Comparison of ENCODE assay signal across 8 mouse cellular contexts in the genomic region with DNA sequence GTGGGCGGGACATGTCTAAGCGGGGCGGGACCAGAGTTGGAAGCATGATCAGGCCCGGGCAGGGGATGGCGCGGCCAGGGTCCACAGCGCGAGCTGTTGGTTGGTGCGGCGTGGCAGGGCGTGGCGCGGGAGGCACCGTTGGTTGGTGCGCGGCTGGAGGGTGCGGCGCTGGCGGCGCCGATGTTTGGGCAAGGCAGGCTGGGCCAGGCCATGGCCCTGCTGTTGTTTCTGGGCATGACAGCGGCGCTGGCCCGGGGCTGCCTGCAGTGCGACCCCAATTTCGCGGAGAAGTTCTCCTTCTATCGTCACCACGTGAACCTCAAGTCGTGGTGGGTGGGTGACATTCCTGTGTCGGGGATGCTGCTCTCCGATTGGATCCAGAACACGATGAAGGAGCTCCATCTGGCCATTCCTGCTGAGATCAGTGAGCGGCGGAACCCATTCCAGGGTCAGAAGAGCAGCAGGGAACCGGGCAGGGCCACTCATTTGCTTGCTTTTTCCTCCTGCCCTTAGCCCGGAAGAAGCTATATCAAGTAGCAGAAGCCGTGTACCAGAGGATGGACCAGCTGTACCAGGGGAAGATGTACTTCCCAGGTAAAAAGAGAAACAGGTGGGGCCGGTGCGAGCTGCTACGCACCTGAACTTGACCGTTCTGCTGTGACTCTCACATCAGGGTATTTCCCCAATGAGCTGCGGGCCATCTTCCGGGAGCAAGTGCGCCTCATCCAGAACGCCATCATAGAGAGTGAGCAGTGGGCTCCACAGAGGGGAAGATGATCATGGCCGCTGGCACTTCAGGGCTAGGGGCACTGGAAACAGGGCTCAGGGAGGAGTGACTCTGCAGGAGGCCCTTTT. TPM values are rescaled to one million over a fixed set of nuclear protein-coding genes. Genes with fewer than 3 reads are reported as not detected.
DNase-seq lines count a peak whose midpoint lies in the region; ATAC-seq and TF ChIP-seq lines count a peak whose summit lies in the region.

No protein-coding gene starts in this region.

- peak overlapping the region; percentile 51 for H3K9ac ChIP-seq in forebrain, postnatal 0 days
- H3K9ac ChIP-seq in lung, embryonic 16.5 days (ENCODE audit: low read length) = peak overlapping the region; percentile 71

- H3K27ac ChIP-seq in forebrain, postnatal 0 days (ENCODE audit: low read depth, low read length) = peak overlapping the region; percentile 90
- H3K27ac ChIP-seq in lung, embryonic 16.5 days (ENCODE audit: low read length) = peak overlapping the region; percentile 88

- no peak for TF ChIP-seq CTCF in G1E (IDR thresholded peaks at IDR 0.05; ENCODE audit: low read depth, low read length)
- peak; percentile 14; the same call in 1 of the 2 replicates for TF ChIP-seq CTCF in forebrain, postnatal 0 days (IDR thresholded peaks at IDR 0.05; ENCODE audit: low read depth)

- ATAC-seq in G1E (ENCODE audit: extremely low read depth, insufficient number of reproducible peaks, low FRiP score, poor library complexity, severe bottlenecking) = peak; percentile 35; the same call in 1 of the 2 replicates
- ATAC-seq in forebrain, postnatal 0 days = peak; percentile 85
- peak; percentile 61 to 73 for ATAC-seq in hematopoietic stem cell, adult 5-6 weeks (replicated peaks in 1 of 2; ENCODE audit: insufficient read depth in 1 of 2, low FRiP score in 2 of 2, low TSS enrichment in 1 of 2, low read depth in 1 of 2, poor library complexity in 2 of 2, severe bottlenecking in 2 of 2)
- peak; percentile 89 for ATAC-seq in lung, embryonic 16.5 days (ENCODE audit: low read depth)

- 3% methylated on average over 47 of the region's 47 CpGs for WGBS in forebrain, postnatal 0 days
- under 1% methylated on average over 47 of the region's 47 CpGs for WGBS in lung, embryonic 16.5 days

- H3K36me3 ChIP-seq in G1E (replicated peaks) = peaks cover 63% of the 10 kb centered on the region
- H3K36me3 ChIP-seq in forebrain, postnatal 0 days (ENCODE audit: insufficient read depth) = peaks cover 24% of the 10 kb centered on the region
- peaks cover 7% of the 10 kb centered on the region for H3K36me3 ChIP-seq in lung, embryonic 16.5 days (ENCODE audit: control insufficient read depth, insufficient read depth, low read length)

- peak; percentile 84 for DNase-seq in G1E (ENCODE audit: low spot score)
- DNase-seq in cerebellum, adult 18-20 months = peak; percentile 92 to 94
- DNase-seq in forebrain, postnatal 0 days = peak; percentile 94
- peak; percentile 96 for DNase-seq in layer of hippocampus, adult 9-10 months (ENCODE audit: low spot score)
- peak; percentile 86 for DNase-seq in ovary, postnatal 10 days (ENCODE audit: low spot score)
- DNase-seq in thymus, postnatal 10 days (ENCODE audit: low spot score in 2 of 2) = peak; percentile 82 to 88

- no peaks in the 10 kb centered on the region for H3K27me3 ChIP-seq in G1E (ENCODE audit: insufficient read depth, low read length)
- no peaks in the 10 kb centered on the region for H3K27me3 ChIP-seq in forebrain, postnatal 0 days (ENCODE audit: insufficient read depth, low read length)
- H3K27me3 ChIP-seq in lung, embryonic 16.5 days (ENCODE audit: control insufficient read depth, insufficient read depth, low read depth, low read length) = no peaks in the 10 kb centered on the region

- H3K4me3 ChIP-seq in G1E (ENCODE audit: low read depth, low read length) = peak overlapping the region; percentile 75
- peak overlapping the region; percentile 77 for H3K4me3 ChIP-seq in forebrain, postnatal 0 days (ENCODE audit: low read depth, low read length)
- peak overlapping the region; percentile 71 for H3K4me3 ChIP-seq in lung, embryonic 16.5 days (ENCODE audit: low read length)

- H3K9me3 ChIP-seq in G1E (replicated peaks) = no peaks in the 10 kb centered on the region
- no peaks in the 10 kb centered on the region for H3K9me3 ChIP-seq in forebrain, postnatal 0 days (ENCODE audit: low read length)
- no peaks in the 10 kb centered on the region for H3K9me3 ChIP-seq in lung, embryonic 16.5 days (ENCODE audit: control insufficient read depth, low read length)

- H3K4me1 ChIP-seq in G1E (ENCODE audit: insufficient read depth, low read depth, low read length) = peaks cover 72% of the 10 kb centered on the region
- peaks cover 20% of the 10 kb centered on the region for H3K4me1 ChIP-seq in forebrain, postnatal 0 days (ENCODE audit: insufficient read depth)
- peaks cover 26% of the 10 kb centered on the region for H3K4me1 ChIP-seq in lung, embryonic 16.5 days (replicated peaks; ENCODE audit: control insufficient read depth, insufficient read depth, low read length)

- peak overlapping the region; percentile 75 for H3K4me2 ChIP-seq in forebrain, postnatal 0 days (ENCODE audit: low read depth)
- peak overlapping the region; percentile 94 for H3K4me2 ChIP-seq in lung, embryonic 16.5 days (ENCODE audit: low read depth, low read length)

RNA-seq across cellular contexts. Expression of a gene that starts 0.8 kb away (rescaled TPM):
- total RNA-seq in G1E (2014; fragmentation: Nextera tagmentation) (2.3 and 7.4 TPM in 2 replicates), G1E (2017) (5.9 and 10.3 TPM in 2 replicates)
- 7.5 and 8.2 TPM in 2 replicates for polyA plus RNA-seq in G1E (2012)
- total RNA-seq in forebrain, postnatal 0 days (2014; rRNA removed) = 37.9 and 39.5 TPM in 2 replicates
- polyA plus RNA-seq in forebrain, postnatal 0 days (2015; fragmentation: Nextera tagmentation; extraction: Ambion mirVana) = 34.4 and 36.7 TPM in 2 replicates
- 9.5 and 10.4 TPM in 2 replicates for total RNA-seq in hematopoietic stem cell, adult 5-6 weeks (2017)
- polyA plus RNA-seq in lung, embryonic 16.5 days (2015; fragmentation: Nextera tagmentation; extraction: Ambion mirVana) = 23.6 and 26.8 TPM in 2 replicates

RNA-seq across cellular contexts. Expression of a gene that starts 1.0 kb away (rescaled TPM):
- total RNA-seq in G1E (2014; fragmentation: Nextera tagmentation) (44.4 and 52.8 TPM in 2 replicates), G1E (2017) (53.8 and 61.8 TPM in 2 replicates)
- 45.8 and 54.2 TPM in 2 replicates for polyA plus RNA-seq in G1E (2012)
- total RNA-seq in forebrain, postnatal 0 days (2014; rRNA removed) = 54.1 and 57.8 TPM in 2 replicates
- polyA plus RNA-seq in forebrain, postnatal 0 days (2015; fragmentation: Nextera tagmentation; extraction: Ambion mirVana) = 38.9 and 45.9 TPM in 2 replicates
- 81.1 and 92.3 TPM in 2 replicates for total RNA-seq in hematopoietic stem cell, adult 5-6 weeks (2017)
- polyA plus RNA-seq in lung, embryonic 16.5 days (2015; fragmentation: Nextera tagmentation; extraction: Ambion mirVana) = 42.3 and 45.7 TPM in 2 replicates

RNA-seq across cellular contexts. Expression of a gene that starts 24.9 kb away (rescaled TPM):
- 127 and 140 TPM in 2 replicates for total RNA-seq in G1E (2014; fragmentation: Nextera tagmentation)
- 70.4 and 72.2 TPM in 2 replicates for total RNA-seq in G1E (2017)
- polyA plus RNA-seq in G1E (2012) = 455 and 521 TPM in 2 replicates
- 55.2 and 69.8 TPM in 2 replicates for total RNA-seq in forebrain, postnatal 0 days (2014; rRNA removed)
- 42.4 and 43.6 TPM in 2 replicates for polyA plus RNA-seq in forebrain, postnatal 0 days (2015; fragmentation: Nextera tagmentation; extraction: Ambion mirVana)
- 52.4 and 75.9 TPM in 2 replicates for total RNA-seq in hematopoietic stem cell, adult 5-6 weeks (2017)
- 66.3 and 82.1 TPM in 2 replicates for polyA plus RNA-seq in lung, embryonic 16.5 days (2015; fragmentation: Nextera tagmentation; extraction: Ambion mirVana)

RNA-seq across cellular contexts. Expression of a gene that starts 39.3 kb away (rescaled TPM):
- 121 and 133 TPM in 2 replicates for total RNA-seq in G1E (2014; fragmentation: Nextera tagmentation)
- total RNA-seq in G1E (2017) = 72.3 and 88.3 TPM in 2 replicates
- polyA plus RNA-seq in G1E (2012) = 37.4 and 39.4 TPM in 2 replicates
- 137 and 176 TPM in 2 replicates for total RNA-seq in forebrain, postnatal 0 days (2014; rRNA removed)
- polyA plus RNA-seq in forebrain, postnatal 0 days (2015; fragmentation: Nextera tagmentation; extraction: Ambion mirVana) = 63.8 and 87.7 TPM in 2 replicates
- total RNA-seq in hematopoietic stem cell, adult 5-6 weeks (2017) = 37.7 and 45.2 TPM in 2 replicates
- 59.6 and 59.9 TPM in 2 replicates for polyA plus RNA-seq in lung, embryonic 16.5 days (2015; fragmentation: Nextera tagmentation; extraction: Ambion mirVana)

RNA-seq across cellular contexts. Expression of a gene that starts 45.9 kb away (rescaled TPM):
- total RNA-seq in G1E (2014; fragmentation: Nextera tagmentation) = 11.1 and 19.7 TPM in 2 replicates
- 17.9 and 19.2 TPM in 2 replicates for total RNA-seq in G1E (2017)
- 96.3 and 102 TPM in 2 replicates for polyA plus RNA-seq in G1E (2012)
- 105 and 131 TPM in 2 replicates for total RNA-seq in forebrain, postnatal 0 days (2014; rRNA removed)
- polyA plus RNA-seq in forebrain, postnatal 0 days (2015; fragmentation: Nextera tagmentation; extraction: Ambion mirVana) = 70.4 and 77.6 TPM in 2 replicates
- 13.6 and 35.8 TPM in 2 replicates for total RNA-seq in hematopoietic stem cell, adult 5-6 weeks (2017)
- polyA plus RNA-seq in lung, embryonic 16.5 days (2015; fragmentation: Nextera tagmentation; extraction: Ambion mirVana) = 15.3 and 33.2 TPM in 2 replicates

Comparison
In these comparisons a context has a peak if more than half of its experiments do, and no peak if none do; other contexts are left out.
1. Peak in every context shown above with its lines: DNase-seq, ATAC-seq, H3K4me3 ChIP-seq and H3K27ac ChIP-seq.
2. ATAC-seq: peak in every context shown above with its lines; median percentile 89 in lung, embryonic 16.5 days; 85 in forebrain, postnatal 0 days; 67 in hematopoietic stem cell, adult 5-6 weeks; 35 in G1E.